Mouse (Mus musculus) G1E (cell line): ENCODE data around the gene Nrde2. TPM values are rescaled to one million over a fixed set of nuclear protein-coding genes. Genes with fewer than 3 reads are reported as not detected.

Experiments
- ATAC-seq: 2 replicates; pipeline ENCODE4 v1.8.0; 2016; ENCODE audit warnings: mild to moderate bottlenecking; ENCODE audit not compliant: insufficient number of reproducible peaks, poor library complexity, low FRiP score, severe bottlenecking; ENCODE audit errors: extremely low read depth
- DNase-seq: peaks from one replicate; pipeline ENCODE4 v3.0.0; 2012; ENCODE audit warnings: low spot score
- H3K27me3 ChIP-seq: 2 replicates; pipeline ENCODE4 v1.6.1; 2012; ENCODE audit warnings: mild to moderate bottlenecking, low read length, inconsistent platforms; ENCODE audit not compliant: insufficient read depth
- H3K36me3 ChIP-seq: replicated peaks from 2 replicates; pipeline ENCODE3; 2012; ENCODE audit warnings: mild to moderate bottlenecking, inconsistent platforms
- H3K4me1 ChIP-seq: 2 replicates; pipeline ENCODE4 v1.6.1; 2012; ENCODE audit warnings: low read depth, low read length, inconsistent platforms, mixed read lengths; ENCODE audit not compliant: insufficient read depth
- H3K4me3 ChIP-seq: 2 replicates; pipeline ENCODE4 v1.5.1; 2012; ENCODE audit warnings: low read depth, mild to moderate bottlenecking, inconsistent platforms, low read length, moderate library complexity, mixed read lengths
- H3K9me3 ChIP-seq: replicated peaks from 2 replicates; pipeline ENCODE4 v1.6.1; 2012; ENCODE audit warnings: inconsistent platforms
- CTCF ChIP-seq: IDR thresholded peaks from 2 replicates; pipeline ENCODE4 v1.5.1; 2012; ENCODE audit warnings: low read depth, low read length, inconsistent platforms, mixed read lengths
- GATA1 ChIP-seq: IDR thresholded peaks from 2 replicates; pipeline ENCODE4 v1.6.1; 2012; ENCODE audit warnings: borderline replicate concordance, low read length, inconsistent platforms, mixed read lengths
- GATA2 ChIP-seq: IDR thresholded peaks from 2 replicates; pipeline ENCODE4 v1.6.1; 2012; ENCODE audit warnings: low read depth, low read length, inconsistent platforms, borderline replicate concordance
- POLR2AphosphoS5 ChIP-seq: IDR thresholded peaks from 2 replicates; pipeline ENCODE4 v1.6.1; 2012; ENCODE audit warnings: low read depth, low read length, inconsistent platforms; ENCODE audit not compliant: insufficient replicate concordance
- TAL1 ChIP-seq: conservative IDR thresholded peaks from 2 replicates; pipeline ENCODE4 v1.6.1; 2012; ENCODE audit warnings: low read depth, low read length, inconsistent platforms, mixed read lengths
- polyA plus RNA-seq: library from polyadenylated mRNA; stranded (reverse); fragments of >175 nt; gene quantifications from 2 replicates; pipeline ENCODE4 v1.2.3, GENCODE M21; 2012
- total RNA-seq, 2 experiments: library from RNA; stranded (forward) in 1 of 2; stranded (reverse) in 1 of 2; fragments of 200-1000 nt in 1 of 2; fragments of >200 nt in 1 of 2; fragmentation: Nextera tagmentation in 1 of 2; gene quantifications; 2 replicates each; pipeline ENCODE4 v1.2.3; 2014 to 2017

Gene Nrde2
- total and polyA plus RNA-seq, 3 experiments: 10.8 to 36.2 (median 12.3) TPM

GRCm38 (mm10) chr12:100115982-100116381, 43.5 kb downstream of the Nrde2 start:
- no peak for TF ChIP-seq GATA1
- TF ChIP-seq TAL1: no peak
- TF ChIP-seq POLR2AphosphoS5: no peak
- TF ChIP-seq GATA2: no peak
- TF ChIP-seq CTCF: no peak
- Histone ChIP-seq H3K27me3 (no peaks in the 10 kb centered on the region), H3K36me3 (peaks cover 96% of the 10 kb centered on the region), H3K4me1 (peaks cover 33% of the 10 kb centered on the region), H3K9me3 (no peaks in the 10 kb centered on the region), H3K4me3 (no peak overlapping the region)
- no peak for ATAC-seq
- no peak for DNase-seq

GRCm38 (mm10) chr12:100109986-100110696, 49.3 kb downstream of the Nrde2 start, which contains the start of gene Psmc1:
Gene Psmc1, plus strand, starts transcription at chr12:100110154.
- TF ChIP-seq TAL1: no peak
- TF ChIP-seq POLR2AphosphoS5: no peak
- no peak for TF ChIP-seq GATA2
- TF ChIP-seq GATA1: no peak
- TF ChIP-seq CTCF: no peak
- H3K4me1 ChIP-seq: peaks cover 41% of the 10 kb centered on the region
- ATAC-seq (peak; percentile 73), DNase-seq (peak; percentile 77)
- H3K9me3 ChIP-seq: no peaks in the 10 kb centered on the region
- no peaks in the 10 kb centered on the region for H3K27me3 ChIP-seq
- peak within 1 kb of the TSS; percentile 90 for H3K4me3 ChIP-seq
- H3K36me3 ChIP-seq: peaks cover 37% of the 10 kb centered on the region

- DNase-seq (no peak), ATAC-seq (no peak)
- TF ChIP-seq CTCF: no peak
- no peak for TF ChIP-seq TAL1
- no peak for TF ChIP-seq GATA1
- no peak for TF ChIP-seq GATA2
- no peak for TF ChIP-seq POLR2AphosphoS5
- Histone ChIP-seq H3K4me1 (peaks cover 44% of the 10 kb centered on the region), H3K36me3 (peaks cover 14% of the 10 kb centered on the region), H3K27me3 (peaks cover 6% of the 10 kb centered on the region; the same call in 1 of the 2 replicates), H3K9me3 (no peaks in the 10 kb centered on the region), H3K4me3 (no peak overlapping the region)
Measured at GRCm38 (mm10) chr12:100107436-100107835, 52.0 kb downstream of the Nrde2 start.

DNA sequence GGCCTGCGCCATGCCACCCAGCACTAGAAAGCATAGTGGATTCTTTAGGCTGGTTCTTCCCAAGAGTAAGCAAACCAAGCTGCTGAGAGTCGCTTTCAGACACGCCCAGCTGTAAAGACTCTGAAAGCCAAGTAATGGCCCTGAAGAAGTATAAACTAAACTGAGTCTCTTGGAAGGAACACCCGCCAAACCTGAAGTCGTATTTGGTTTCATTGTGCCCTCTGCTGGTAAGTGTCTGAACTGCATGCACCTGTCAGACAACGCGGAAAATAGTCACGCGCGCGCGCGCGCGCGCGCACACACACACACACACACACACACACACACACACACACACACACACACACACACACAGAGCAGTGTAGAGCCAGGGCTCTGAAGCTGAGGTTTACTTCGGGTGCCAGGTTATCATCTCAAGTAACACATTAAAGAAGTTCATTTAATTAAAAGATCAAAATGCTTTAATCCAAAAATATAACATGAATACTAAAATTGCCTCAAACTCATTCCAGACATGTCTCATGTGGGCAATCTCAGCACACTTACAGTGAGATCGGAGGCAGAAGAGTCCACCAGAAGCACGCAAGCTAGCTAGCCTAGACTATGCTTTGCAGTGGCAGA, 53.1 kb downstream of the Nrde2 start:
- no peaks in the 10 kb centered on the region for H3K9me3 ChIP-seq
- H3K4me3 ChIP-seq: no peak overlapping the region
- peaks cover 4% of the 10 kb centered on the region for H3K36me3 ChIP-seq
- TF ChIP-seq CTCF: peak; percentile 88
- TF ChIP-seq TAL1: no peak
- DNase-seq: peak; percentile 69
- no peak for ATAC-seq
- H3K4me1 ChIP-seq: peaks cover 35% of the 10 kb centered on the region
- peaks cover 11% of the 10 kb centered on the region for H3K27me3 ChIP-seq

DNA sequence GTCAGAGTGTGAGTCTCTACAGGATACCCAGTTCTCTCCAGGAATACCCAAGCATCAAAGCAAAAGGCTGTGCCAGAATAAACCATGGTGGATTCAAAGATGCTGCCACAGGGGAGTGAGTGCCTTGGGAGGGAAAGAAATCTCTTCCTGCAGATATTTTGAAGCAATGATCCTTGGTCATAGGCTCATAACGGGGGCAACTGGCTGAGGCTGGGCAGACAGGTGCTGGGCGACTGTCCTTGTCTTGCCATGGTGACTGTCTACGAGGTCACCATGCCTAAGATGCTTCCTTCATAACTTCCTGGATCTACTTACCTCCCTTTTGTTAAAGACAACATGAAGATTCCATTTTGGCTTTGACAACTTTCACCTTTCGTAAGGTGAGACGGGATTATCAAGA, 54.9 kb downstream of the Nrde2 start:
- Histone ChIP-seq H3K4me1 (peaks cover 26% of the 10 kb centered on the region), H3K27me3 (peaks cover 14% of the 10 kb centered on the region), H3K9me3 (no peaks in the 10 kb centered on the region), H3K36me3 (no peaks in the 10 kb centered on the region), H3K4me3 (no peak overlapping the region)
- no peak for TF ChIP-seq CTCF
- no peak for TF ChIP-seq POLR2AphosphoS5
- no peak for TF ChIP-seq GATA1
- no peak for TF ChIP-seq TAL1
- no peak for TF ChIP-seq GATA2
- DNase-seq (no peak), ATAC-seq (no peak)

DNA sequence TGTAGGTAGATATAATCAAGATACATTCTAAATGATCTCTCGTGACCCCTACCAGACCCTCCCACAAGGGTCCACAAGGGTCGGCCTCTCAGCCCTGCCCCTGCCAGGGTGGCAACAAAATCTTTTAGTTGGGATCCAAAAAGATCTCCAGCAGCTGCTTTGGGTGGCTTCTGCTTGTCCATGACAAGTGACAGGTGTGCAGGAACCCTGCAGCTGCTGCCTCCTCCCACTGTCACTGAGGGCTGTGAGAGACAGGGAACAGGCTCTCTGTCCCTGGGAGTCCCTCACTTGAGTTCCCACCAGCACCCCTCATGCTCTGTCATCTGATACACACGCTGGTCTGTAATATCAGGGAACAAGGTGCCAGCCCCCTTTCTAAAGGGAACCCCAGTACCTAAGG, 57.8 kb downstream of the Nrde2 start:
- Histone ChIP-seq H3K36me3 (no peaks in the 10 kb centered on the region), H3K9me3 (no peaks in the 10 kb centered on the region), H3K4me1 (peaks cover 6% of the 10 kb centered on the region), H3K27me3 (peaks cover 21% of the 10 kb centered on the region), H3K4me3 (no peak overlapping the region)
- DNase-seq (no peak), ATAC-seq (no peak)
- TF ChIP-seq TAL1: no peak
- no peak for TF ChIP-seq POLR2AphosphoS5
- no peak for TF ChIP-seq GATA2
- no peak for TF ChIP-seq CTCF
- no peak for TF ChIP-seq GATA1
